Comparison of ENCODE assay signal across 8 mouse cellular contexts in the genomic region with DNA sequence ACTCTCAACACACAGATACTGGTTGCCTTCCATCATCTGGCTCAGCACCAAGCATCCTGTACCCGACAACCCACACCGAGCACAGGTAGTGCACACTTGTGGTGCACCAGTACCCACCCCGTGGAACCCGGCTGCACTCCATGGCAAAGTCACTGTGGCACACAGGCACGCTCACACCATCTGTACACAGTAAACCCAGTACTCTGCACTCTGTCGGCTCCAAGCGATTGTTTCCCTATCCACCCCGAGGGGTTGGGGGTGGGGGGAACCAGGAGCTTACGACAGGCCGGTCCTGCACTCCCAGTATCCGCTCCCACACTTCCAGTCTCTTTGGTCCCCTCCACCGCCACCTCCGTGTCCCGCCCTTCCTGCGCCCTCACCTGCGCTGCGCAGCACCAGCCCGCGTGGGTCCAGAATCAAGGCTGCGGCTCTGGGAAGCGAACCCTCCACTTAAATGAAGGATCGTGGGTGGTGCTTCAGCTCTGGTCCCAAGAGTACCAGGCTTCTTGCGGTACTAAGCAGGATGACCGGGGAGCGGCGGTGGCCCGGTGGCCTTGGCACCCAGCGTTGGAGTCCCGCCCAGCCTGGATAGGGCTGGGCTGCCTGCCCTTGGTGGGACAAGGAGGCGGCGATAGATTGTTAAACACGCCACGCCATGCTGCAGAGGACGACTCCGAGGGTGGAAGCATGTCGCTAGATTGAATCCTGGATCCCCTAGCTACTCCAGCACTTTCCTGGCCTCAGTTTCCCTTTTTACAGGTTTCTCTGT. TPM values are rescaled to one million over a fixed set of nuclear protein-coding genes. Genes with fewer than 3 reads are reported as not detected.
DNase-seq lines count a peak whose midpoint lies in the region; ATAC-seq lines count a peak whose summit lies in the region.

Gene P2ry6 (minus strand): TSS at position 515 of the 769 bp plus-strand sequence.

- DNase-seq in retina, postnatal 1 day, result peak; percentile 37
- no peak for DNase-seq in retina, embryonic 14.5 days (ENCODE audit: low spot score)
- peak; percentile 41 for DNase-seq in hindbrain, embryonic 14.5 days (ENCODE audit: low spot score)
- DNase-seq in lung, postnatal 36 days, result peak; percentile 40
- DNase-seq in natural killer cell, adult 2 months (ENCODE audit: low spot score in 2 of 2), result no peak
- DNase-seq in frontal cortex, postnatal 25 days (ENCODE audit: low spot score in 2 of 2), result no peak
- DNase-seq in frontal cortex, postnatal 10 days (ENCODE audit: low spot score in 2 of 2), result no peak

- H3K4me2 ChIP-seq in embryonic facial prominence, embryonic 12.5 days (replicated peaks), result peak within 1 kb of the TSS; percentile 61
- peak within 1 kb of the TSS; percentile 52 for H3K4me2 ChIP-seq in hindbrain, embryonic 14.5 days (replicated peaks)

- 2% methylated on average over 36 of the region's 36 CpGs for WGBS in embryonic facial prominence, embryonic 12.5 days
- 5% methylated on average over 36 of the region's 36 CpGs for WGBS in hindbrain, embryonic 14.5 days

- H3K9me3 ChIP-seq in embryonic facial prominence, embryonic 12.5 days, result no peaks in the 10 kb centered on the region
- H3K9me3 ChIP-seq in hindbrain, embryonic 14.5 days (ENCODE audit: control insufficient read depth, low read length), result no peaks in the 10 kb centered on the region

- H3K27ac ChIP-seq in embryonic facial prominence, embryonic 12.5 days, result no peak within 1 kb of the TSS
- no peak within 1 kb of the TSS for H3K27ac ChIP-seq in hindbrain, embryonic 14.5 days

- peak within 1 kb of the TSS; percentile 19; the same call in 1 of the 2 replicates for H3K9ac ChIP-seq in embryonic facial prominence, embryonic 12.5 days
- peak within 1 kb of the TSS; percentile 9 for H3K9ac ChIP-seq in hindbrain, embryonic 14.5 days

- peaks cover 8% of the 10 kb centered on the region; the same call in 1 of the 2 replicates for H3K4me1 ChIP-seq in embryonic facial prominence, embryonic 12.5 days
- H3K4me1 ChIP-seq in hindbrain, embryonic 14.5 days (replicated peaks; ENCODE audit: control insufficient read depth, insufficient read depth, low read length), result peaks cover 6% of the 10 kb centered on the region; the same call in 1 of the 2 replicates

- peak within 1 kb of the TSS; percentile 34 for H3K4me3 ChIP-seq in embryonic facial prominence, embryonic 12.5 days
- peak within 1 kb of the TSS; percentile 27 for H3K4me3 ChIP-seq in hindbrain, embryonic 14.5 days (replicated peaks; ENCODE audit: low read length)

- ATAC-seq in embryonic facial prominence, embryonic 12.5 days (ENCODE audit: insufficient number of reproducible peaks, insufficient read depth, low FRiP score, low TSS enrichment), result 0 out of 2 replicates have a peak, but pooled peaks have one; percentile 25
- peak; percentile 68; the same call in 1 of the 2 replicates for ATAC-seq in hindbrain, embryonic 14.5 days (ENCODE audit: low FRiP score)

- H3K27me3 ChIP-seq in embryonic facial prominence, embryonic 12.5 days, result peaks cover 39% of the 10 kb centered on the region
- H3K27me3 ChIP-seq in hindbrain, embryonic 14.5 days (ENCODE audit: control insufficient read depth, insufficient read depth, low read length), result peaks cover 33% of the 10 kb centered on the region

- H3K36me3 ChIP-seq in embryonic facial prominence, embryonic 12.5 days, result no peaks in the 10 kb centered on the region
- H3K36me3 ChIP-seq in hindbrain, embryonic 14.5 days (replicated peaks; ENCODE audit: control insufficient read depth, insufficient read depth), result no peaks in the 10 kb centered on the region

RNA-seq across cellular contexts. Expression of gene P2ry6, which starts in this region (rescaled TPM):
- polyA plus RNA-seq in embryonic facial prominence, embryonic 12.5 days (2016; fragmentation: Nextera tagmentation; extraction: Ambion mirVana), result 2.7 and 3.6 TPM in 2 replicates
- polyA plus RNA-seq in hindbrain, embryonic 14.5 days (2014; fragmentation: Nextera tagmentation; extraction: Ambion mirVana), result 2.6 and 3.5 TPM in 2 replicates

Comparison
In these comparisons a context has a peak if more than half of its experiments do, and no peak if none do; other contexts are left out.
1. DNase-seq: peak in retina, postnatal 1 day (single experiment), hindbrain, embryonic 14.5 days (single experiment) and lung, postnatal 36 days (single experiment); none in retina, embryonic 14.5 days (single experiment), natural killer cell, adult 2 months (0 of 2), frontal cortex, postnatal 25 days (0 of 2) and frontal cortex, postnatal 10 days (0 of 2).